Mouse (Mus musculus): ENCODE measurements around the gene Arfip1. TPM values are rescaled to one million over a fixed set of nuclear protein-coding genes. Genes with fewer than 3 reads are reported as not detected.
"Not testable (repeated sequence)": the region's sequence is repeated elsewhere in the genome, so short reads cannot be mapped to it uniquely, and the experiment has no call there.

The Arfip1 gene
- total RNA-seq, 2 experiments from 2014 or later = 18.2 to 18.7 TPM

- no peak for DNase-seq (ENCODE audit: low spot score in 2 of 2)
- H3K4me3 ChIP-seq = no peak overlapping the region
- TF ChIP-seq CTCF (conservative IDR thresholded peaks at IDR 0.05) = no peak
- no peak overlapping the region for H3K27ac ChIP-seq
Observed at GRCm38 (mm10) chr3:84558301-84558700, 24.1 kb downstream of the Arfip1 start.

- Histone ChIP-seq H3K27ac (no peak overlapping the region), H3K4me3 (no peak overlapping the region)
- TF ChIP-seq CTCF (conservative IDR thresholded peaks at IDR 0.05) = no peak
- no peak for DNase-seq (ENCODE audit: low spot score in 2 of 2)
Observed at GRCm38 (mm10) chr3:84555780-84556179, 26.6 kb downstream of the Arfip1 start.

- Histone ChIP-seq H3K4me3 (no peak overlapping the region), H3K27ac (no peak overlapping the region)
- no peak for TF ChIP-seq CTCF (conservative IDR thresholded peaks at IDR 0.05)
- DNase-seq (ENCODE audit: low spot score in 2 of 2) = no peak
Observed at GRCm38 (mm10) chr3:84547177-84547576, 35.2 kb downstream of the Arfip1 start.

GRCm38 (mm10) chr3:84542450-84542849, 40.0 kb downstream of the Arfip1 start:
- not testable (repeated sequence) for H3K27ac ChIP-seq, H3K4me3 ChIP-seq
- peak; percentile 87 for TF ChIP-seq CTCF (conservative IDR thresholded peaks at IDR 0.05)
- DNase-seq (ENCODE audit: low spot score in 2 of 2) = peak; percentile 34 to 65

- no peak for TF ChIP-seq CTCF (conservative IDR thresholded peaks at IDR 0.05)
- no peak for DNase-seq (ENCODE audit: low spot score in 2 of 2)
- Histone ChIP-seq H3K4me3 (no peak overlapping the region), H3K27ac (no peak overlapping the region)
Observed at GRCm38 (mm10) chr3:84541881-84542280, 40.5 kb downstream of the Arfip1 start.

GRCm38 (mm10) chr3:84540640-84541039, 41.8 kb downstream of the Arfip1 start:
- Histone ChIP-seq H3K27ac (no peak overlapping the region), H3K4me3 (no peak overlapping the region)
- no peak for DNase-seq (ENCODE audit: low spot score in 2 of 2)
- no peak for TF ChIP-seq CTCF (conservative IDR thresholded peaks at IDR 0.05)

GRCm38 (mm10) chr3:84536987-84537386, 45.4 kb downstream of the Arfip1 start:
- Histone ChIP-seq H3K27ac (no peak overlapping the region), H3K4me3 (no peak overlapping the region)
- no peak for TF ChIP-seq CTCF (conservative IDR thresholded peaks at IDR 0.05)
- no peak for DNase-seq (ENCODE audit: low spot score in 2 of 2)

GRCm38 (mm10) chr3:84533227-84533626, 49.2 kb downstream of the Arfip1 start:
- H3K27ac ChIP-seq = no peak overlapping the region
- no peak for TF ChIP-seq CTCF (conservative IDR thresholded peaks at IDR 0.05)
- H3K4me3 ChIP-seq = no peak overlapping the region
- no peak for DNase-seq (ENCODE audit: low spot score in 2 of 2)

GRCm38 (mm10) chr3:84529021-84529420, 53.4 kb downstream of the Arfip1 start:
- TF ChIP-seq CTCF (conservative IDR thresholded peaks at IDR 0.05) = no peak
- H3K27ac ChIP-seq = no peak overlapping the region
- no peak for DNase-seq (ENCODE audit: low spot score in 2 of 2)
- no peak overlapping the region for H3K4me3 ChIP-seq

GRCm38 (mm10) chr3:84524952-84525351, 57.5 kb downstream of the Arfip1 start:
- no peak for TF ChIP-seq CTCF (conservative IDR thresholded peaks at IDR 0.05)
- no peak overlapping the region for H3K4me3 ChIP-seq
- DNase-seq (ENCODE audit: low spot score in 2 of 2) = no peak
- H3K27ac ChIP-seq = no peak overlapping the region

- DNase-seq (ENCODE audit: low spot score in 2 of 2) = no peak
- no peak for TF ChIP-seq CTCF (conservative IDR thresholded peaks at IDR 0.05)
- no peak overlapping the region for H3K4me3 ChIP-seq
- no peak overlapping the region for H3K27ac ChIP-seq
Observed at GRCm38 (mm10) chr3:84516163-84516562, 66.3 kb downstream of the Arfip1 start.

GRCm38 (mm10) chr3:84512774-84513515, 69.5 kb downstream of the Arfip1 start:
- TF ChIP-seq CTCF (conservative IDR thresholded peaks at IDR 0.05) = no peak
- Histone ChIP-seq H3K4me3 (no peak overlapping the region), H3K27ac (no peak overlapping the region)
- no peak for DNase-seq (ENCODE audit: low spot score in 2 of 2)

GRCm38 (mm10) chr3:84505193-84505592, 77.2 kb downstream of the Arfip1 start:
- TF ChIP-seq CTCF (conservative IDR thresholded peaks at IDR 0.05) = no peak
- no peak for DNase-seq (ENCODE audit: low spot score in 2 of 2)
- Histone ChIP-seq H3K4me3 (no peak overlapping the region), H3K27ac (no peak overlapping the region)

GRCm38 (mm10) chr3:84504291-84504690, 78.1 kb downstream of the Arfip1 start:
- DNase-seq (ENCODE audit: low spot score in 2 of 2) = no peak
- no peak for TF ChIP-seq CTCF (conservative IDR thresholded peaks at IDR 0.05)
- Histone ChIP-seq H3K27ac (no peak overlapping the region), H3K4me3 (no peak overlapping the region)

Measured in layer of hippocampus, adult 2 months (tissue).